Mouse (Mus musculus): ENCODE measurements around the gene Xirp1. TPM values are rescaled to one million over a fixed set of nuclear protein-coding genes. Genes with fewer than 3 reads are reported as not detected.

Xirp1 gene
- polyA plus RNA-seq, 1 experiment = 0.03 TPM

- WGBS = 62% methylated on average over 6 of the region's 6 CpGs
- peak overlapping the region; percentile 24; the same call in 1 of the 2 replicates for H3K27ac ChIP-seq (ENCODE audit: insufficient read depth, low read length)
Observed at GRCm38 (mm10) chr9:119978811-119979441, 44.5 kb downstream of the Xirp1 start.

GRCm38 (mm10) chr9:119978151-119978810, 45.1 kb downstream of the Xirp1 start:
- 52% methylated on average over 9 of the region's 9 CpGs for WGBS
- peak overlapping the region; percentile 24; the same call in 1 of the 2 replicates for H3K27ac ChIP-seq (ENCODE audit: insufficient read depth, low read length)

More at GRCm38 (mm10) chr9:119978811-119979441, 44.5 kb downstream of the Xirp1 start:
- H3K4me3 ChIP-seq (replicated peaks; ENCODE audit: insufficient read depth, low read depth, low read length) = no peak overlapping the region
- TF ChIP-seq CTCF (IDR thresholded peaks at IDR 0.05; ENCODE audit: borderline replicate concordance, insufficient read depth, low read depth, low read length) (no peak), POLR2A (IDR thresholded peaks at IDR 0.05; ENCODE audit: borderline replicate concordance, insufficient read depth, low read length) (no peak)
- peaks cover 56% of the 10 kb centered on the region for H3K4me1 ChIP-seq (ENCODE audit: control insufficient read depth, insufficient read depth, low read length)
- no peaks in the 10 kb centered on the region for H3K27me3 ChIP-seq (ENCODE audit: control insufficient read depth, insufficient read depth, low read length)
- DNase-seq = peak; percentile 43 to 62

GRCm38 (mm10) chr9:119977557-119978060, 45.8 kb downstream of the Xirp1 start:
- H3K27ac ChIP-seq (ENCODE audit: insufficient read depth, low read length) = no peak overlapping the region
- no peak for TF ChIP-seq POLR2A (IDR thresholded peaks at IDR 0.05; ENCODE audit: borderline replicate concordance, insufficient read depth, low read length)
- TF ChIP-seq CTCF (IDR thresholded peaks at IDR 0.05; ENCODE audit: borderline replicate concordance, insufficient read depth, low read depth, low read length) = no peak
- H3K4me1 ChIP-seq (ENCODE audit: control insufficient read depth, insufficient read depth, low read length) = peaks cover 65% of the 10 kb centered on the region
- H3K27me3 ChIP-seq (ENCODE audit: control insufficient read depth, insufficient read depth, low read length) = no peaks in the 10 kb centered on the region
- H3K4me3 ChIP-seq (replicated peaks; ENCODE audit: insufficient read depth, low read depth, low read length) = no peak overlapping the region
- DNase-seq = peak in 1 of 2 experiments; percentile 34
- 19% methylated on average over 5 of the region's 5 CpGs for WGBS

More at GRCm38 (mm10) chr9:119978151-119978810, 45.1 kb downstream of the Xirp1 start:
- H3K4me3 ChIP-seq (replicated peaks; ENCODE audit: insufficient read depth, low read depth, low read length) = no peak overlapping the region
- peaks cover 62% of the 10 kb centered on the region for H3K4me1 ChIP-seq (ENCODE audit: control insufficient read depth, insufficient read depth, low read length)
- no peaks in the 10 kb centered on the region for H3K27me3 ChIP-seq (ENCODE audit: control insufficient read depth, insufficient read depth, low read length)
- DNase-seq = peak; percentile 15 to 42
- TF ChIP-seq CTCF (IDR thresholded peaks at IDR 0.05; ENCODE audit: borderline replicate concordance, insufficient read depth, low read depth, low read length) (no peak), POLR2A (IDR thresholded peaks at IDR 0.05; ENCODE audit: borderline replicate concordance, insufficient read depth, low read length) (no peak)

- no peak for TF ChIP-seq POLR2A (IDR thresholded peaks at IDR 0.05; ENCODE audit: borderline replicate concordance, insufficient read depth, low read length)
- TF ChIP-seq CTCF (IDR thresholded peaks at IDR 0.05; ENCODE audit: borderline replicate concordance, insufficient read depth, low read depth, low read length) = no peak
- no peak overlapping the region for H3K4me3 ChIP-seq (replicated peaks; ENCODE audit: insufficient read depth, low read depth, low read length)
- peaks cover 66% of the 10 kb centered on the region for H3K4me1 ChIP-seq (ENCODE audit: control insufficient read depth, insufficient read depth, low read length)
- WGBS = 48% methylated on average over 17 of the region's 17 CpGs
- no peaks in the 10 kb centered on the region for H3K27me3 ChIP-seq (ENCODE audit: control insufficient read depth, insufficient read depth, low read length)
- no peak for DNase-seq
- H3K27ac ChIP-seq (ENCODE audit: insufficient read depth, low read length) = no peak overlapping the region
Observed at GRCm38 (mm10) chr9:119976704-119977556, 46.5 kb downstream of the Xirp1 start.

GRCm38 (mm10) chr9:119975286-119975685, 48.1 kb downstream of the Xirp1 start:
- Histone ChIP-seq H3K27ac (ENCODE audit: insufficient read depth, low read length) (no peak overlapping the region), H3K4me3 (replicated peaks; ENCODE audit: insufficient read depth, low read depth, low read length) (no peak overlapping the region), H3K27me3 (ENCODE audit: control insufficient read depth, insufficient read depth, low read length) (no peaks in the 10 kb centered on the region), H3K4me1 (ENCODE audit: control insufficient read depth, insufficient read depth, low read length) (peaks cover 68% of the 10 kb centered on the region)
- TF ChIP-seq CTCF (IDR thresholded peaks at IDR 0.05; ENCODE audit: borderline replicate concordance, insufficient read depth, low read depth, low read length) (no peak), POLR2A (IDR thresholded peaks at IDR 0.05; ENCODE audit: borderline replicate concordance, insufficient read depth, low read length) (no peak)
- DNase-seq = no peak
- 96% methylated on average over 4 of the region's 4 CpGs for WGBS

GRCm38 (mm10) chr9:119974609-119975008, 48.8 kb downstream of the Xirp1 start:
- TF ChIP-seq POLR2A (IDR thresholded peaks at IDR 0.05; ENCODE audit: borderline replicate concordance, insufficient read depth, low read length) = no peak
- TF ChIP-seq CTCF (IDR thresholded peaks at IDR 0.05; ENCODE audit: borderline replicate concordance, insufficient read depth, low read depth, low read length) = no peak
- 79% methylated on average over 5 of the region's 5 CpGs for WGBS
- Histone ChIP-seq H3K27me3 (ENCODE audit: control insufficient read depth, insufficient read depth, low read length) (no peaks in the 10 kb centered on the region), H3K4me1 (ENCODE audit: control insufficient read depth, insufficient read depth, low read length) (peaks cover 69% of the 10 kb centered on the region), H3K4me3 (replicated peaks; ENCODE audit: insufficient read depth, low read depth, low read length) (no peak overlapping the region), H3K27ac (ENCODE audit: insufficient read depth, low read length) (no peak overlapping the region)
- DNase-seq = no peak

GRCm38 (mm10) chr9:119973869-119974520, 49.4 kb downstream of the Xirp1 start:
- peak; percentile 54; the same call in 1 of the 2 replicates for TF ChIP-seq CTCF (IDR thresholded peaks at IDR 0.05; ENCODE audit: borderline replicate concordance, insufficient read depth, low read depth, low read length)
- TF ChIP-seq POLR2A (IDR thresholded peaks at IDR 0.05; ENCODE audit: borderline replicate concordance, insufficient read depth, low read length) = no peak

More at GRCm38 (mm10) chr9:119973869-119974520, 49.4 kb downstream of the Xirp1 start:
- Histone ChIP-seq H3K4me1 (ENCODE audit: control insufficient read depth, insufficient read depth, low read length) (peaks cover 68% of the 10 kb centered on the region), H3K27me3 (ENCODE audit: control insufficient read depth, insufficient read depth, low read length) (no peaks in the 10 kb centered on the region), H3K27ac (ENCODE audit: insufficient read depth, low read length) (no peak overlapping the region), H3K4me3 (replicated peaks; ENCODE audit: insufficient read depth, low read depth, low read length) (no peak overlapping the region)
- 91% methylated on average over 27 of the region's 27 CpGs for WGBS
- DNase-seq = peak in 1 of 2 experiments; percentile 21
